Mouse (Mus musculus): ENCODE measurements around the gene Eef1akmt1. TPM values are rescaled to one million over a fixed set of nuclear protein-coding genes. Genes with fewer than 3 reads are reported as not detected.

Eef1akmt1 gene
- polyA plus RNA-seq, 1 experiment from 2014 or later = 95.3 TPM

GRCm38 (mm10) chr14:57532577-57532976 lies 38.8 kb downstream of the Eef1akmt1 start:
- no peaks in the 10 kb centered on the region for H3K9me3 ChIP-seq
- H3K4me1 ChIP-seq = peaks cover 19% of the 10 kb centered on the region
- H3K36me3 ChIP-seq = no peaks in the 10 kb centered on the region
- no peak overlapping the region for H3K27ac ChIP-seq
- WGBS = 87% methylated on average over 3 of the region's 3 CpGs
- no peak for ATAC-seq (ENCODE audit: insufficient number of reproducible peaks, insufficient read depth, low FRiP score, low TSS enrichment)
- no peak overlapping the region for H3K4me2 ChIP-seq (replicated peaks)
- H3K27me3 ChIP-seq = peaks cover 35% of the 10 kb centered on the region
- no peak overlapping the region for H3K4me3 ChIP-seq
- no peak overlapping the region for H3K9ac ChIP-seq

GRCm38 (mm10) chr14:57529786-57530515 lies 41.5 kb downstream of the Eef1akmt1 start:
- no peak overlapping the region for H3K4me3 ChIP-seq
- no peak overlapping the region for H3K27ac ChIP-seq
- no peak overlapping the region for H3K9ac ChIP-seq
- peaks cover 11% of the 10 kb centered on the region for H3K4me1 ChIP-seq
- H3K9me3 ChIP-seq = no peaks in the 10 kb centered on the region
- peaks cover 30% of the 10 kb centered on the region for H3K27me3 ChIP-seq
- no peak overlapping the region for H3K4me2 ChIP-seq (replicated peaks)
- no peaks in the 10 kb centered on the region for H3K36me3 ChIP-seq
- 68% methylated on average over 5 of the region's 5 CpGs for WGBS
- no peak for ATAC-seq (ENCODE audit: insufficient number of reproducible peaks, insufficient read depth, low FRiP score, low TSS enrichment)

GRCm38 (mm10) chr14:57529086-57529785 lies 42.2 kb downstream of the Eef1akmt1 start:
- no peaks in the 10 kb centered on the region for H3K36me3 ChIP-seq
- H3K9ac ChIP-seq = no peak overlapping the region
- ATAC-seq (ENCODE audit: insufficient number of reproducible peaks, insufficient read depth, low FRiP score, low TSS enrichment) = no peak
- no peak overlapping the region for H3K4me3 ChIP-seq
- 61% methylated on average over 10 of the region's 10 CpGs for WGBS
- H3K27ac ChIP-seq = no peak overlapping the region
- H3K4me2 ChIP-seq (replicated peaks) = no peak overlapping the region
- H3K27me3 ChIP-seq = peaks cover 24% of the 10 kb centered on the region
- peaks cover 4% of the 10 kb centered on the region for H3K4me1 ChIP-seq
- H3K9me3 ChIP-seq = no peaks in the 10 kb centered on the region

GRCm38 (mm10) chr14:57527598-57527997 lies 43.8 kb downstream of the Eef1akmt1 start:
- H3K4me1 ChIP-seq = no peaks in the 10 kb centered on the region
- peaks cover 22% of the 10 kb centered on the region for H3K27me3 ChIP-seq
- no peak for ATAC-seq (ENCODE audit: insufficient number of reproducible peaks, insufficient read depth, low FRiP score, low TSS enrichment)
- no peak overlapping the region for H3K9ac ChIP-seq
- no peak overlapping the region for H3K4me2 ChIP-seq (replicated peaks)
- no peaks in the 10 kb centered on the region for H3K9me3 ChIP-seq
- H3K27ac ChIP-seq = no peak overlapping the region
- WGBS = 49% methylated on average over 2 of the region's 2 CpGs
- no peaks in the 10 kb centered on the region for H3K36me3 ChIP-seq
- no peak overlapping the region for H3K4me3 ChIP-seq

GRCm38 (mm10) chr14:57527122-57527521 lies 44.3 kb downstream of the Eef1akmt1 start:
- Histone ChIP-seq H3K4me2 (replicated peaks) (no peak overlapping the region), H3K36me3 (no peaks in the 10 kb centered on the region), H3K4me3 (no peak overlapping the region), H3K9me3 (no peaks in the 10 kb centered on the region), H3K4me1 (no peaks in the 10 kb centered on the region), H3K9ac (no peak overlapping the region), H3K27ac (no peak overlapping the region), H3K27me3 (peaks cover 22% of the 10 kb centered on the region)
- no peak for ATAC-seq (ENCODE audit: insufficient number of reproducible peaks, insufficient read depth, low FRiP score, low TSS enrichment)
- 46% methylated on average over 7 of the region's 7 CpGs for WGBS

GRCm38 (mm10) chr14:57526050-57526623 lies 45.3 kb downstream of the Eef1akmt1 start:
- no peak overlapping the region for H3K9ac ChIP-seq
- no peaks in the 10 kb centered on the region for H3K36me3 ChIP-seq
- H3K4me2 ChIP-seq (replicated peaks) = peak overlapping the region; percentile 93
- 54% methylated on average over 10 of the region's 10 CpGs for WGBS
- ATAC-seq (ENCODE audit: insufficient number of reproducible peaks, insufficient read depth, low FRiP score, low TSS enrichment) = 0 out of 2 replicates have a peak, but pooled peaks have one; percentile 17
- H3K27ac ChIP-seq = no peak overlapping the region
- no peaks in the 10 kb centered on the region for H3K4me1 ChIP-seq
- peak overlapping the region; percentile 71 for H3K4me3 ChIP-seq
- no peaks in the 10 kb centered on the region for H3K9me3 ChIP-seq
- peaks cover 22% of the 10 kb centered on the region for H3K27me3 ChIP-seq

GRCm38 (mm10) chr14:57525388-57526049 lies 45.9 kb downstream of the Eef1akmt1 start:
- peak overlapping the region; percentile 93 for H3K4me2 ChIP-seq (replicated peaks)
- H3K9ac ChIP-seq = peak overlapping the region; percentile 68
- no peak overlapping the region for H3K27ac ChIP-seq
- H3K36me3 ChIP-seq = no peaks in the 10 kb centered on the region
- ATAC-seq (ENCODE audit: insufficient number of reproducible peaks, insufficient read depth, low FRiP score, low TSS enrichment) = peak; percentile 87
- WGBS = 1% methylated on average over 59 of the region's 60 CpGs
- H3K4me1 ChIP-seq = no peaks in the 10 kb centered on the region
- H3K9me3 ChIP-seq = no peaks in the 10 kb centered on the region
- peaks cover 22% of the 10 kb centered on the region for H3K27me3 ChIP-seq
- peak overlapping the region; percentile 71 for H3K4me3 ChIP-seq

- H3K9me3 ChIP-seq = no peaks in the 10 kb centered on the region
- no peak within 1 kb of the TSS for H3K27ac ChIP-seq
- peak; percentile 29; the same call in 1 of the 2 replicates for ATAC-seq (ENCODE audit: insufficient number of reproducible peaks, insufficient read depth, low FRiP score, low TSS enrichment)
- WGBS = under 1% methylated on average over 79 of the region's 104 CpGs
- H3K4me1 ChIP-seq = no peaks in the 10 kb centered on the region
- peak within 1 kb of the TSS; percentile 71 for H3K4me3 ChIP-seq
- peak within 1 kb of the TSS; percentile 93 for H3K4me2 ChIP-seq (replicated peaks)
- H3K27me3 ChIP-seq = peaks cover 22% of the 10 kb centered on the region
- peak within 1 kb of the TSS; percentile 68 for H3K9ac ChIP-seq
- H3K36me3 ChIP-seq = no peaks in the 10 kb centered on the region
Observed at GRCm38 (mm10) chr14:57524671-57525387, 46.6 kb downstream of the Eef1akmt1 start, which contains the start of gene Il17d. Gene Il17d (plus strand): TSS chr14:57524777.

- Histone ChIP-seq H3K4me1 (no peaks in the 10 kb centered on the region), H3K9me3 (no peaks in the 10 kb centered on the region), H3K9ac (no peak overlapping the region), H3K27ac (no peak overlapping the region), H3K4me2 (replicated peaks) (no peak overlapping the region), H3K4me3 (no peak overlapping the region), H3K36me3 (no peaks in the 10 kb centered on the region), H3K27me3 (peaks cover 22% of the 10 kb centered on the region)
- WGBS = 91% methylated on average over 9 of the region's 9 CpGs
- no peak for ATAC-seq (ENCODE audit: insufficient number of reproducible peaks, insufficient read depth, low FRiP score, low TSS enrichment)
Observed at GRCm38 (mm10) chr14:57523762-57524161, 47.6 kb downstream of the Eef1akmt1 start.

GRCm38 (mm10) chr14:57517001-57517400 lies 54.4 kb downstream of the Eef1akmt1 start:
- Histone ChIP-seq H3K36me3 (0 out of 2 replicates have a peak, but pooled peaks cover 3% of the 10 kb centered on the region), H3K4me1 (no peaks in the 10 kb centered on the region), H3K27me3 (no peaks in the 10 kb centered on the region), H3K9ac (no peak overlapping the region), H3K9me3 (no peaks in the 10 kb centered on the region), H3K4me2 (replicated peaks) (no peak overlapping the region), H3K4me3 (no peak overlapping the region), H3K27ac (no peak overlapping the region)
- ATAC-seq (ENCODE audit: insufficient number of reproducible peaks, insufficient read depth, low FRiP score, low TSS enrichment) = no peak
- WGBS = 90% methylated on average over 7 of the region's 7 CpGs
